Mouse (Mus musculus) brain, embryonic 14.5 days (tissue): ENCODE measurements around the gene Dennd1a. TPM values are rescaled to one million over a fixed set of nuclear protein-coding genes. Genes with fewer than 3 reads are reported as not detected.

Source experiments
- DNase-seq: peaks from one replicate; pipeline ENCODE4 v3.0.0-alpha.2; 2011; ENCODE audit warnings: low read depth
- CTCF ChIP-seq: fragments of 200-500 bp; IDR thresholded peaks from 2 replicates; pipeline ENCODE4 v1.5.1; 2012; ENCODE audit warnings: inconsistent platforms, mild to moderate bottlenecking, moderate library complexity, borderline replicate concordance; ENCODE audit not compliant: insufficient read depth, insufficient read length; ENCODE audit errors: extremely low read depth
- POLR2A ChIP-seq: fragments of 200-500 bp; IDR thresholded peaks from 2 replicates; pipeline ENCODE4 v1.6.1; 2012; ENCODE audit warnings: mild to moderate bottlenecking, inconsistent platforms, borderline replicate concordance; ENCODE audit not compliant: poor library complexity, insufficient read depth, insufficient read length, severe bottlenecking; ENCODE audit errors: extremely low read depth
- polyA plus RNA-seq: library from polyadenylated mRNA; depleted of rRNA; stranded (reverse); fragments of >200 nt; gene quantifications from 2 replicates; pipeline ENCODE4 v1.2.3, GENCODE M21; 2012

Dennd1a gene
- polyA plus RNA-seq, 1 experiment, result 42.2 TPM

DNA sequence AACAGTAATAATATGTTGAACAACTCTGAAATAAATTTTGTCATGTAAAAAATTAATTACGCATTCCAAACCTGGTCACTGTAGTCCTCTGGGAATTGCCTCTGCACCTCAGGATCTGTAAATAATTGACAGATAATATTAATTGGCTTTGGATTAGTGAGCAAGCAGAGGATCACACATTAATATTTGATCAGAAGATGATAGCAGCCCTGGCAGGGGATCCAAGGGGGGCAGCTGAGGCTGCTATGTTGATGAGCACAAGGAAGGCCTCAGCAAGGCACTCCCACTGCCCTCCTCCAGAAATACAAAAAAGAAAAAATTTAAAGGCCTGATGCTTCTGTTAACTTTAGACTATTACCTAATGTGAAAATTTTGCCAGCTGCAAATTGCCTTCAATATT, 127.5 kb downstream of the Dennd1a start:
- peak; percentile 64 for DNase-seq
- no peak for TF ChIP-seq CTCF
- no peak for TF ChIP-seq POLR2A

DNA sequence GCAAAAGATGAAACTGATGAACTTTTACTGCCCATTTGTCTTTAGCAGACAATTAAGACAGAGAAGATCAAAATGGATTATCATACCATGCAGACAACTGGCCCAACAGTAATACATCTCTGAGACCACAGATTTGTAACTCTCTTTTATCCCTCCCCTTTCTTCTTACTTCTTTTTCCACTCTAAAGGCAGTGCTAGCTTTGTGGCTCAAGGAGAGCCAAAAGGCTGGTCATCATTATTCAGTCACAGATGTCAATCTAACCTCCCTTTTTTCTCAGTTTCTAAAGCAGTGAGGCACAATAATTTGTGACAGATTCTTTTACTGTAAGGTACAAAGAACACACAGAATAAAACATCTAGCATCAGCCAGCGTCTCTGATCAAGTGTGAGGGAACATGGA, 130.2 kb downstream of the Dennd1a start:
- TF ChIP-seq POLR2A (no peak), CTCF (no peak)
- DNase-seq, result peak; percentile 81

- no peak for DNase-seq
- no peak for TF ChIP-seq CTCF
- no peak for TF ChIP-seq POLR2A
These were observed 131.2 kb downstream of the Dennd1a start for GRCm38 (mm10) chr2:38156001-38156400.

DNA sequence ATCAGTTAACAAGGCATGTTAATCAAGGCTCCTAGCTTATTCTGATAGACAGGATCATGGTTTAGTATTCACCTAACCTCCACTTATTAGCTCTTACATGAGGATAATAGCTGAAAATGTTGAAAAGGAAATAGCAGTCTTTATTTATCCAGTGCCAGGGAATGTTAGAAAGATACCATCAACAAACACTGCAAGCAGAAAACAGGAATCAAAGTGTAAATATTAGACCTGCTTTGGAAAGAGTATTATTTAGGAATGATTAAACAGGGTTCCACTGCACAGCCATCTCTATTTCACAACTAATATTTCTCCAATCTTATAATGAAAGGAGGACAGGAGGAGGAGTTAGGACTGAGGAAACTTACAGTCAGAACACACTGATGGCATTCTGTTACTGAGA, 142.4 kb downstream of the Dennd1a start:
- TF ChIP-seq CTCF (no peak), POLR2A (no peak)
- no peak for DNase-seq

- TF ChIP-seq POLR2A, result no peak
- TF ChIP-seq CTCF, result no peak
- peak; percentile 95 for DNase-seq
These were observed 143.0 kb downstream of the Dennd1a start for GRCm38 (mm10) chr2:38144067-38144779.

- DNase-seq, result peak; percentile 85
- TF ChIP-seq CTCF (no peak), POLR2A (no peak)
These were observed 144.3 kb downstream of the Dennd1a start for GRCm38 (mm10) chr2:38142905-38143304.

GRCm38 (mm10) chr2:38142210-38142609, 145.0 kb downstream of the Dennd1a start:
- TF ChIP-seq CTCF, result no peak
- no peak for TF ChIP-seq POLR2A
- peak; percentile 19 for DNase-seq

GRCm38 (mm10) chr2:38139536-38139935, 147.7 kb downstream of the Dennd1a start:
- DNase-seq, result peak; percentile 62
- no peak for TF ChIP-seq CTCF
- no peak for TF ChIP-seq POLR2A

- DNase-seq, result peak; percentile 95
These were observed 150.1 kb downstream of the Dennd1a start for GRCm38 (mm10) chr2:38137086-38137485.

DNA sequence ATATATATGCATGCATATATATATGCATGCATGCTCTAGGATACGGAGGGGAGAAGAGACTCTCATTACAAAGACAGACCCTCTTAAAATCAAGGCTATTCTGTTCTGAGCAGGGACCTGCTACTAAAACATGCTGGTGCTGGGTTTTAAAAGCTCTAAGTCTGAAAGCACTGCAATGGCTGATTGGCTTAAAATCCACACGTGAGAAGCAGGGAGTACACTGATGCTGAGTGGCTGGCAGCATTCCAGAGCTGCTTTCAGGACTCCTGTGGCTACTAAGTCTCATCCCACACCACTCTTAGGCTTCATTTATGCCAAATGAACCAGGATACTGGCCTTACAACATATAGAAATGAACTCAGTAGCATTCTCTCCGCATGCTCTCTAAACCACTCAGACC, 151.8 kb downstream of the Dennd1a start:
- TF ChIP-seq POLR2A (no peak), CTCF (no peak)
- peak; percentile 94 for DNase-seq

More at GRCm38 (mm10) chr2:38137086-38137485, 150.1 kb downstream of the Dennd1a start:
- no peak for TF ChIP-seq CTCF

DNA sequence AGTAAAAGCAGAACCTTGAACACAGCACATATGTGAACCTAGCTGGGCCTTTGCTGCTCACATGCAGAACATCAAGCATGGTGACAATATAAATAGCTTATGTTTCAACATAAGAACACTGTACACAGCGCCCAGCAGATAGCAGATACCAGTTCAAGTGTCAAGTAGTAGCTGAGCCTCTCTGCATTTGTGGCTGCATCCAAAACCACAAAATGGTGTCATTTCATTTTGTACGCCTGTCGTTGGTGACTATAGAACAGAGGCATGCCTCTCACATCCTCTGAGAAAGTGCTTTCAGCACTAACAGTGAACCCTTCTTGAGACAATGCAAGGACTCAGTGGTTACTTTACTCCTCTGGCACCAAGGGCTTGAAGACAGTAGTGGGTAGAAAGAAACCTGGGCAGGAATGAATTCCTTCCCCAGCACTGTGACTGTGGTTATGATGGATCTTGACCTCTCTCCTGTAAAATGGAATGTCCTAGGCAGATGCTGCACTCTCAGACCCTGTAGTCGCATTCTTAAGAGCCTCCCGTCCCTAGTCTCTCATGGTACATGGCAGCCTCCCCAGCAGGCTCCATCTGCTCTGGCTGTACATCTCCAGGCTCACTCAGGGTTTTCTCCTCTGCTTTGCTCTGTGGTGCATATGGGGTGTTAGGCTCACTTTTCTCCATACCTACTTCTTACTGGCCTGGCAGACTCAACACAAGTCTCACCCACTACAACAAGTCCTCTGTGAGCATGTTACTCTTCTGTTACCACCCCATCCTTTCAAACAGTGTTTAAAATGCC, 154.0 kb downstream of the Dennd1a start:
- peak; percentile 55 for DNase-seq
- no peak for TF ChIP-seq CTCF
- TF ChIP-seq POLR2A, result no peak
